Mouse (Mus musculus): ENCODE data around the gene Agl. TPM values are rescaled to one million over a fixed set of nuclear protein-coding genes. Genes with fewer than 3 reads are reported as not detected.

The Agl gene
- polyA plus RNA-seq, 1 experiment = 8.7 TPM

DNA sequence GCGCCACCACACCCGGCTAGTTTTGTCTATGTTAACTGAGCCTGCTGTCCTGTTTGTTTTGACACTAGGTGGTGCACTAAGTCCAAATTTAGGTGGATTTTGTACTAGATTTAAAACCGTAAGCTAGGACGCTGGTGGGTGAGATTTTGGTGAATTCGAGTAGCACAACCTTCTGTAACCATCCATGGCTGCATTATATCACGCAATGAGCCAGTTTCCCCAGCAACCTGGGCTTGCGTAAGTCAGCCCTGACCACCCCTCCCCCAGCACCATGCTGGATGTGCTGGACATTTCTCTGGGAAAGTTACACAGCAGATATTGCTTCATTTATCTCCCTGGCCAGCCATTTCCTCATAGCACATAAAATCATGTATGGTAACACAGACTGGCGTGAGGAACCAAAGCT lies 70.6 kb downstream of the Agl start:
- H3ac ChIP-seq (ENCODE audit: control insufficient read depth, insufficient read length, low read depth) = no peak overlapping the region
- H3K79me3 ChIP-seq (ENCODE audit: low read depth) = no peaks in the 10 kb centered on the region
- H3K36me3 ChIP-seq (ENCODE audit: control insufficient read depth, insufficient read depth) = no peaks in the 10 kb centered on the region
- H3K27me3 ChIP-seq (ENCODE audit: control insufficient read depth, insufficient read depth, insufficient read length) = no peaks in the 10 kb centered on the region
- no peaks in the 10 kb centered on the region for H3K79me2 ChIP-seq (ENCODE audit: control insufficient read depth, insufficient read depth)
- TF ChIP-seq CEBPB (IDR thresholded peaks at IDR 0.05; ENCODE audit: low read depth) (peak; percentile 50), FOSL1 (IDR thresholded peaks at IDR 0.05; ENCODE audit: insufficient read depth, low read length, poor library complexity, severe bottlenecking) (no peak)
- H3K4me3 ChIP-seq (ENCODE audit: insufficient read depth, poor library complexity, severe bottlenecking) = no peak overlapping the region

- H3K36me3 ChIP-seq (ENCODE audit: control insufficient read depth, insufficient read depth) = no peaks in the 10 kb centered on the region
- H3K4me3 ChIP-seq (ENCODE audit: insufficient read depth, poor library complexity, severe bottlenecking) = no peak overlapping the region
- no peak for TF ChIP-seq CTCF (IDR thresholded peaks at IDR 0.05; ENCODE audit: control insufficient read depth, insufficient read depth, insufficient read length)
- TF ChIP-seq MYOD1 (IDR thresholded peaks at IDR 0.05; ENCODE audit: control insufficient read depth, insufficient read length, low read depth) = no peak
- no peak for TF ChIP-seq MYOG (IDR thresholded peaks at IDR 0.05; ENCODE audit: control insufficient read depth, extremely low read depth, insufficient read length)
- no peak for TF ChIP-seq USF1 (IDR thresholded peaks at IDR 0.05; ENCODE audit: low read depth)
- TF ChIP-seq MAX (IDR thresholded peaks at IDR 0.05) = no peak
- no peak for TF ChIP-seq CEBPB (IDR thresholded peaks at IDR 0.05; ENCODE audit: low read depth)
- no peak for TF ChIP-seq FOSL1 (IDR thresholded peaks at IDR 0.05; ENCODE audit: insufficient read depth, low read length, poor library complexity, severe bottlenecking)
- no peaks in the 10 kb centered on the region for H3K27me3 ChIP-seq (ENCODE audit: control insufficient read depth, insufficient read depth, insufficient read length)
- H3K79me3 ChIP-seq (ENCODE audit: low read depth) = no peaks in the 10 kb centered on the region
- H3ac ChIP-seq (ENCODE audit: control insufficient read depth, insufficient read length, low read depth) = no peak overlapping the region
- no peaks in the 10 kb centered on the region for H3K79me2 ChIP-seq (ENCODE audit: control insufficient read depth, insufficient read depth)
Observed at GRCm38 (mm10) chr3:116729483-116730174, 78.3 kb downstream of the Agl start.

- Histone ChIP-seq H3K79me2 (ENCODE audit: control insufficient read depth, insufficient read depth) (no peaks in the 10 kb centered on the region), H3K4me3 (ENCODE audit: insufficient read depth, poor library complexity, severe bottlenecking) (no peak overlapping the region)
- TF ChIP-seq USF1 (IDR thresholded peaks at IDR 0.05; ENCODE audit: low read depth) (no peak), MAX (IDR thresholded peaks at IDR 0.05) (no peak), FOSL1 (IDR thresholded peaks at IDR 0.05; ENCODE audit: insufficient read depth, low read length, poor library complexity, severe bottlenecking) (no peak), MYOD1 (IDR thresholded peaks at IDR 0.05; ENCODE audit: control insufficient read depth, insufficient read length, low read depth) (no peak), MYOG (IDR thresholded peaks at IDR 0.05; ENCODE audit: control insufficient read depth, extremely low read depth, insufficient read length) (no peak), CEBPB (IDR thresholded peaks at IDR 0.05; ENCODE audit: low read depth) (no peak)
Observed at GRCm38 (mm10) chr3:116726807-116727206, 81.2 kb downstream of the Agl start.

GRCm38 (mm10) chr3:116723496-116724481 lies 84.2 kb downstream of the Agl start:
- Histone ChIP-seq H3K4me3 (ENCODE audit: insufficient read depth, poor library complexity, severe bottlenecking) (no peak overlapping the region), H3K27me3 (ENCODE audit: control insufficient read depth, insufficient read depth, insufficient read length) (no peaks in the 10 kb centered on the region), H3K36me3 (ENCODE audit: control insufficient read depth, insufficient read depth) (no peaks in the 10 kb centered on the region), H3K79me3 (ENCODE audit: low read depth) (no peaks in the 10 kb centered on the region), H3ac (ENCODE audit: control insufficient read depth, insufficient read length, low read depth) (no peak overlapping the region), H3K79me2 (ENCODE audit: control insufficient read depth, insufficient read depth) (no peaks in the 10 kb centered on the region)
- no peak for TF ChIP-seq MYOD1 (IDR thresholded peaks at IDR 0.05; ENCODE audit: control insufficient read depth, insufficient read length, low read depth)
- no peak for TF ChIP-seq USF1 (IDR thresholded peaks at IDR 0.05; ENCODE audit: low read depth)
- no peak for TF ChIP-seq CEBPB (IDR thresholded peaks at IDR 0.05; ENCODE audit: low read depth)
- no peak for TF ChIP-seq MAX (IDR thresholded peaks at IDR 0.05)
- TF ChIP-seq CTCF (IDR thresholded peaks at IDR 0.05; ENCODE audit: control insufficient read depth, insufficient read depth, insufficient read length) = no peak
- no peak for TF ChIP-seq MYOG (IDR thresholded peaks at IDR 0.05; ENCODE audit: control insufficient read depth, extremely low read depth, insufficient read length)
- TF ChIP-seq FOSL1 (IDR thresholded peaks at IDR 0.05; ENCODE audit: insufficient read depth, low read length, poor library complexity, severe bottlenecking) = no peak

More at GRCm38 (mm10) chr3:116726807-116727206, 81.2 kb downstream of the Agl start:
- Histone ChIP-seq H3K27me3 (ENCODE audit: control insufficient read depth, insufficient read depth, insufficient read length) (no peaks in the 10 kb centered on the region), H3ac (ENCODE audit: control insufficient read depth, insufficient read length, low read depth) (no peak overlapping the region), H3K36me3 (ENCODE audit: control insufficient read depth, insufficient read depth) (no peaks in the 10 kb centered on the region), H3K79me3 (ENCODE audit: low read depth) (no peaks in the 10 kb centered on the region)

- Histone ChIP-seq H3K4me3 (ENCODE audit: insufficient read depth, poor library complexity, severe bottlenecking) (no peak overlapping the region), H3K36me3 (ENCODE audit: control insufficient read depth, insufficient read depth) (no peaks in the 10 kb centered on the region), H3ac (ENCODE audit: control insufficient read depth, insufficient read length, low read depth) (no peak overlapping the region)
Observed at GRCm38 (mm10) chr3:116722980-116723379, 85.0 kb downstream of the Agl start.

More at GRCm38 (mm10) chr3:116722980-116723379, 85.0 kb downstream of the Agl start:
- H3K79me2 ChIP-seq (ENCODE audit: control insufficient read depth, insufficient read depth) = no peaks in the 10 kb centered on the region
- H3K27me3 ChIP-seq (ENCODE audit: control insufficient read depth, insufficient read depth, insufficient read length) = no peaks in the 10 kb centered on the region
- no peak for TF ChIP-seq MYOD1 (IDR thresholded peaks at IDR 0.05; ENCODE audit: control insufficient read depth, insufficient read length, low read depth)
- no peak for TF ChIP-seq MAX (IDR thresholded peaks at IDR 0.05)
- no peak for TF ChIP-seq CEBPB (IDR thresholded peaks at IDR 0.05; ENCODE audit: low read depth)
- TF ChIP-seq MYOG (IDR thresholded peaks at IDR 0.05; ENCODE audit: control insufficient read depth, extremely low read depth, insufficient read length) = no peak
- no peak for TF ChIP-seq FOSL1 (IDR thresholded peaks at IDR 0.05; ENCODE audit: insufficient read depth, low read length, poor library complexity, severe bottlenecking)
- TF ChIP-seq CTCF (IDR thresholded peaks at IDR 0.05; ENCODE audit: control insufficient read depth, insufficient read depth, insufficient read length) = no peak
- no peak for TF ChIP-seq USF1 (IDR thresholded peaks at IDR 0.05; ENCODE audit: low read depth)
- no peaks in the 10 kb centered on the region for H3K79me3 ChIP-seq (ENCODE audit: low read depth)
